Mouse (Mus musculus) forelimb bud, embryonic 11.5 days (tissue): ENCODE data around the gene Epn2.
A peak's percentile ranks its signal among the peaks of the same experiment; 100 is the strongest.

ENCODE experiments used
- DNase-seq: peaks from one replicate; pipeline ENCODE4 v3.0.0-alpha.2; 2012; ENCODE audit warnings: low read depth, low spot score

Epn2 gene

GRCm38 (mm10) chr11:61578983-61579877 lies at the start of gene Epn2:
Gene Epn2, minus strand, starts transcription at chr11:61579687.
- DNase-seq, result peak; percentile 81

DNA sequence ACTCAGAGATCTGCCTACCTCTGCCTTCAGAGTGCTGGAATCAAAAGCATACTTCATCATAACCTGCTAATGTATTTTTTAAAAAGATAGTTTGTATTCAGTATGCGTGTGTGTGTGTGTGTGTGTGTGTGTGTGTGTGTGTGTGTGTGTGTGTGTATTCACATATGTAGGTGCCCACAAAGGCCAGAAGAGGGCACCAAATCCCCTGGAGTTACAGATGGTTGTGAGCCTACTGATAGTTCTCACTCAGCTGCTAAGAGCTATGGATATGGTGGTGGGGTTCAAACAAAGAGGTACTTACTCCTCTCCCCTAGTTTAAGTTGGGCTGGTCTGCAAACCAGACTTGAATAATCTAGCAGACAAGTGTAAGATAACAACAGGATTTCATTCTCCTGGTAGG lies 47.0 kb upstream of the Epn2 start:
- no peak for DNase-seq

DNA sequence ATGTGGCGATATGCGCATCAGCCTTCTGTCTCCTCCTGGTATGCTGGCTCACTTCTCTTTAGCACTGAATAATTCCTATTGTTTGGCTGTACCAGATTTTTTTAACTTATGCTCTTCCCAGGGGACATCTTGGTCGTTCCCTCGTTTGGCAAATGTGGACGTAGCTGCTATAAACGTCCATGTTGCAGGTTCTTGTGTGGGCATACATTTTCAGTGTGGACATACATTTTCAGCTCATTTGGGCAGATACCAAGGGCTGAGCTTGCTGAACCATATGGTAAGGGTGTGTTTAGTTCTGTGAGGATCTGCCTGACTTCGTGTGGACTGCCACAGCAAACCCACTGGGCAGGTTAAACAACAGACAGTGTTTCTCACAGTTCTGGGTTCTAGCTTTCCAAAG lies 45.6 kb upstream of the Epn2 start:
- no peak for DNase-seq

DNA sequence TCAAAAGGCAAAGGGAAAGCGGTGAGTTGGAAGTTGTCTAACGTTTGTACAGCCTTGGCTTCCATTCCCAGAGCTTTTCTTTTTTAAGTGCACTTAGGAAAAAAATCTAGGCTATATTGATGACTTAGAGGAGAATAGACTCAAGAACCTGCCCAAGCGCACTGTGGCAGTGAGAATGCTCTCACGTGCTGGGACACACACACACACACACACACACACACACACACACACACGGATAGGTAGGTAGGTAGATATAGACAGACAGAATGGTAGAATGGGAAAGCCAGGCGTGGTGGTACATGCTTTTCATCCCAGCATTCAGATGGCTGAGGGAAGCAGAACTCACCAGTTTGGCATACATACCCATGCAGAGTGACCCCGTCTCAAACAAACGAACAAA lies 41.3 kb upstream of the Epn2 start:
- no peak for DNase-seq

GRCm38 (mm10) chr11:61620254-61620670 lies 40.8 kb upstream of the Epn2 start:
- peak; percentile 75 for DNase-seq

DNA sequence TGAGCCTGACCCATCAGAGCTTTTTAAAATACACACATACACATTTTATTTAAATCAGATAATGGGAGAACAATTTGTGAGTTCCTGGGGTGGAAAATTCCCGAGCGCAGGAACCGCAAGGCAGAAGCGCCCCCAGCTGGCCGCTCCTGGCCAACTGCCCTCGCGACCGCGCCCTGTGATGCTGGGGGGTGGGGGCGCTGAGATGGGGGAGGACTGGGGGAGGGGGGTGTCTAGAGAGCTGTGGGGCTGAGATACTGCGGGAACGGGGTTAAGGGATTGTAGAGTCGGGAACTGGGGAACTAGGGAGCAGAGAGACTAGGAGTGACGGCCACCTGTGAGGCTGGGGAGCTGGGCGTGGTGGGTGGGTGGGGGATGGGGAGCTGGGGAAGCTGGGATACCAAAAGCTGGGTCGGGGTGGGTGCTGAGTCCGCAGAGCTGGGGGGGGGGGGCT lies 40.3 kb upstream of the Epn2 start:
- peak; percentile 31 for DNase-seq

DNA sequence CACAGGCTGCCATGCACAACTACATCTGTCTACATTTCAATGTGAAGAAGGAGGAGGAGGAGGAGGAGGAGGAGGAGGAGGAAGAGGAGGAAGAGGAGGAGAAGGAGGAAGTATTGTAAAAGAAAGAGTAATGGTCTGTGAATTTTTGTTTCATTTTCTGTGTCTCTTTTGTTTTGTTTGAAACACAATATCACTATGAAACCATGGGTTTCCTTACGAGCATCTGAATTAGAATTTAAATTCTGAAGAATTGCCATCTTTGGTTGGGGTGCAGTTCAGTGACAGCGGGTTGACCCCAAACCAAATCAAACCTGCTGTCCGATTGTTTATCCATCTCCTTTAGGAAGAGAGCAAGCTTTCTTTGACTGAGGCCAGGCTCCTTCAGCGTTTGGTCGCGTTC lies 39.9 kb upstream of the Epn2 start:
- no peak for DNase-seq

GRCm38 (mm10) chr11:61618571-61618970 lies 39.1 kb upstream of the Epn2 start:
- DNase-seq, result no peak

DNA sequence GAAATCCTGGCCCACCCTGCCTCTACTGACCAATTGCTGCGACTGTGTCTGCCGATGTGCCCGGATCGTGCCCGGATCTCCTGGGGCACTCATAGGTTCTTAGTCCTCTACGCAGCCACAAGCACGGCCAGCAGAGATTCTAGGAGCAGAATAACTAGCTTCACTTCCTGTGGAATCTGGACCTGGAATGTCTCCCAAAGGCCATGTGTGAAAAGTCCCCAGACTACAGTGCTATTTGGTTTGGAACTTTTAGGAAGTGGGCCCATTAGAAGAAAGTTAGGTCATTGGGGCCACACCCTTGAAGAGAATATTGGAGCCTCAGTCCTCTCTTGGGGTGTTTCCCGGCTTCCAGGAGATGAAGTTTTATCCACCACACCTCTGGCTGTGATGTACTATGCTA lies 38.6 kb upstream of the Epn2 start:
- DNase-seq, result no peak

GRCm38 (mm10) chr11:61617293-61617975 lies 37.9 kb upstream of the Epn2 start:
- DNase-seq, result no peak

DNA sequence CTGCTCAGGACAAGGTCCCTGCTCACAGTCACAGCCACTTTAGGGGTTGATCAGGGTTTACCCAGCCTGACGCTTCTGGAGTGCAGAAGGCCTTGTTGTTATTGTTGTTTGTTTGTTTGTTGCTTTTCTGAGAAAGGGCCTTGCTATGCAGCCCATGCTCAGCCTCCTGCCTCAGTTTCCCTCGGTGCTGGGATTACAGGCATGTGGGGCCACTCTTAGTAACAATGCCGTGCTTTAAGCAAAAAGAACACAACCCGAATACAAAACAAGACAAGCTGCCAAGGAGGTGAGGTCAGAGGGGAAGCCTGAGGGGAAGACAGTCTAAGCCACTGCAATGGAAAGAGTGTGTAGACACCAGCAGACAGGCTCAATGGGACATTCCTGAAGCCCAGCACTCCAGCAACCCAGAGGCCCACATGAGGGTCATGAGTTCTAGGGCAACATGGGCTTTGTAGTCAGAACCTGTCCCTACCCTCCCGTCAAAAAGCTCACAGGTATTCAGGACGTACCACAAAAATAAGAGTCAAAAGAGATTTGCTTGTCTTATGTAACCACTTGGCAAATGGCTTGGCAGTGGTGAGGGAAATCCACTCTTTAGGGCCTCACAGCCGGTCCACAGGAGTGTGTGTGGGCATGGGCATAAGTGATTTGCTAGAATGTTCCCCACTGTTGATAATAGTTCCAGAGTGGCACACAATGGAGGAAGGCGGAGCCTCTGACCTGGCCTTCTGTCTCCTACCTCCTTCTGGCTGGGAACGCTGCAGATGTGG lies 37.2 kb upstream of the Epn2 start:
- no peak for DNase-seq

GRCm38 (mm10) chr11:61615686-61616522 lies 36.4 kb upstream of the Epn2 start:
- peak; percentile 10 for DNase-seq

DNA sequence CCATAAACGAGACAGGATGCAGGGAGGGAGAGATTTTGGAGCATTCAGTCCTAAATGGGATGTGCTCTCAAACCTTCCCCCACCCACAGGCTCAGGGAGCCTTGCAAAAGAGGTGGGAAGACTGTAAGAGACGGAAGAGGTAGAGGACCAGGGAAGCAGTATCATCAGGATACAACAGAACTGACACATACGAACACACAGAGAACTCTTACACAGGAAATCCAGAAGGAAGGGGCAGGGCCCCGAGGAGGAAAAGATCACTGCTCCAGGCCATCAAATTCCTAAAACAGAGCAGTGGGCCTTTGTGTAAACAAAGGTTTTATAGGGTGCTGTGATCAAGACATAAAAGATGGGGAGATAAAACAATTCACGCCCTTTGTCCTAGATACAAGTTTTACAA lies 34.9 kb upstream of the Epn2 start:
- DNase-seq, result no peak

GRCm38 (mm10) chr11:61612116-61612635 lies 32.7 kb upstream of the Epn2 start:
- no peak for DNase-seq

GRCm38 (mm10) chr11:61611197-61611596 lies 31.7 kb upstream of the Epn2 start:
- DNase-seq, result no peak

DNA sequence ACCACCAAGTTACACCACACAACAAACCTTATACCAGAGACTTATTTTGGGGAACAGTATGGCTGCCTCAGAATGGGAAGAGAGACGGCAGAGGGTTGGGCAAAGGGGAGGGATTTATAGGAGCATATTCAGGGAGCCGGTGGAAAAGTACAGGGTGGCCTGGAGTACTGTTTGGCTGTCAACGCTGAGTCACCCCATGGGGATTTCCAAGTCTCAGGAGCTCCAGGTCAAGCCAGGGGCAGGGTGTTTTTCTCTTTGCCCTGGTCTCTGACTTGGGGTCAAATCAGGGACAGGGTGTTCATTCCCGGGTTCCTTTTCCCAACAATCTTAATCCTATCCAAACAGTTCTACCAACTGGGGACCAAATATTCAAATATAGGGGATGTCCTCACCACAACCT lies 28.6 kb upstream of the Epn2 start:
- DNase-seq, result no peak

- no peak for DNase-seq
Observed at GRCm38 (mm10) chr11:61602705-61603104, 23.2 kb upstream of the Epn2 start.

GRCm38 (mm10) chr11:61601465-61601864 lies 22.0 kb upstream of the Epn2 start:
- DNase-seq, result no peak

DNA sequence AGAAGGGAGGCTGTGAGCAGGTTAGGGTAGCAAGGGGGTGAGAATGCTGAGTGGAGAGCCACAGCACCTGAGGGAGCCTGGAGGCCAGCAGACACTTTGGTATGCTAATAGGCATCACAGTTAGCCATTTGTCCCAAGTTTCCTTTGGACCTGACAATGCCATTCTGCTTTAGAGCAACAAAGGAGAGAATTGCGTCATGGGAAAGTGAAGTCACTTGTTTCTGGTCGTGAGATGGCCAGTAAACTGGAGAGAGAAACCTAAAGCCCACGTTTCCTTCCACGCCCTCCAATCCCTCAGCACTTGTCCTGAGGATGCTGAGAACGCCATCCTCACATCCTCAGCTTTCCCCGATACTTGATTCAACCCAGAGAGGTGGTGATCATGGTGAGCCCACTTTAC lies 18.9 kb upstream of the Epn2 start:
- DNase-seq, result no peak

DNA sequence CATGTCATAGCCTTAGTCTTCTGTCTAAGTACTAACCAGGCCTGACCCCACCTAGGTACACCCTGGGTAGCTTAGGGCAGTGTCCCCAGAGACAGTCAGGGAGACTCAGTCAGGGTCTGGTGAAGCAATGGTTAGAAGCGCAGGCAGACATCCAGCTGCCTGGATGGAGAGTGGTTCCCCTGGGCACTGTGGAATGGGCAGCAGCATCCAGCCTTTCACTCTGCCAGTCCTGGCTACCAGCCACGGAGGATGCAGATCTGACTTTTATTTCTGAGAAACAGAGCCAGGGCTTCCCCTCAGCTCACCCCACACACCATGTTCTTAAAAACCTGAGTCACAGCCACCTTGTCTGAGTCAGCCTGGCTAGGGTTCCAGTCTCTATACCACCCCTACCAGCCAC lies 18.0 kb upstream of the Epn2 start:
- DNase-seq, result no peak

- no peak for DNase-seq
Observed at GRCm38 (mm10) chr11:61593069-61593468, 13.6 kb upstream of the Epn2 start.
